Mouse (Mus musculus) right cerebral cortex, postnatal 10 days (tissue): ENCODE data around the gene Dnlz.

Experiments
- DNase-seq, 2 experiments: peaks; one replicate each; pipeline ENCODE4 v3.0.0; 2021; ENCODE audit warnings: low spot score in 2 of 2

Gene Dnlz

DNA sequence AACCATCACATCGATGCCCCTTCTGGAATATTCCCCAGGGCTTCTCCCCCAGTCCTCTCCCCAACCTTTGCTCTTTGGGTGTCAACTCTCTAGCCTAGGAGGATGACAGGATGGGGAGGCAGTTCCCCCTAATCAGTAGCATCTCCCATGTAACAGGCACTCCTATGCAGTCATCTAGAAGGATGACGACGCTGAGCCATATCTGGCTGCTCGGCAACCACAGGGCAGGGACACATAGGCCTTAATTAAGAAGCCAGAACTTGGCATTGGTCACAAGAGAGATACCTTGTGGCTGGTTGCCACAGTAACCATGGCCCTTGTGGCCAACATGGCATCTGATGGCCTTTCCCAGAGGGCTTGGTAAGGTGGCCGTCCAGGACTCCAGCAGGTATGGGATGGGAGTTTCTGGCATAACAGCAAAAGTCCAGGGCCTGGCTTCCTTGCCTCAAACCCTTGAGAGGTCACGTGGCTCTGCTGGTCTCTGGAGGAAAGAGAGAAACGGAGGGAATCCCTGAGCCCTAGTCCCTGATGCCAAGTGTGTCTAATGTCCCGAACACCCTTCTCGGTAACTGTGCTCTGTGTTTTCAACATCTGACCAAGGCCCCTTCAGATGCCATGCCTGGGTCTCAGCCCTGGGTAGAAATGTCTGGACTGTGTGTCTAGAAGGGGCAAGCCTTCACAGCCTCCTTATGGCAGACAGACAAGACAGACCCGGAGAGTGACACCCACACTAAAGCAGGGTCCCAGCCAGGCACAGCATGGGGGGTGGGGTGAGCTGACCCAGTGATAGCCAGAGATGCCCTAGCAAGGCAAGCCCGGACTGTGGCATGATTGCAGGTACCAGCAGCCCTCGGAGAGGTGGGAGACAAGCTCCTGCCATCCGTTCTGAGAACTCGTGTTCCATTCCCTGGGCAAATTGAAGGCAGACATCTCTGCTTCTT, 31.4 kb downstream of the Dnlz start:
- no peak for DNase-seq

DNA sequence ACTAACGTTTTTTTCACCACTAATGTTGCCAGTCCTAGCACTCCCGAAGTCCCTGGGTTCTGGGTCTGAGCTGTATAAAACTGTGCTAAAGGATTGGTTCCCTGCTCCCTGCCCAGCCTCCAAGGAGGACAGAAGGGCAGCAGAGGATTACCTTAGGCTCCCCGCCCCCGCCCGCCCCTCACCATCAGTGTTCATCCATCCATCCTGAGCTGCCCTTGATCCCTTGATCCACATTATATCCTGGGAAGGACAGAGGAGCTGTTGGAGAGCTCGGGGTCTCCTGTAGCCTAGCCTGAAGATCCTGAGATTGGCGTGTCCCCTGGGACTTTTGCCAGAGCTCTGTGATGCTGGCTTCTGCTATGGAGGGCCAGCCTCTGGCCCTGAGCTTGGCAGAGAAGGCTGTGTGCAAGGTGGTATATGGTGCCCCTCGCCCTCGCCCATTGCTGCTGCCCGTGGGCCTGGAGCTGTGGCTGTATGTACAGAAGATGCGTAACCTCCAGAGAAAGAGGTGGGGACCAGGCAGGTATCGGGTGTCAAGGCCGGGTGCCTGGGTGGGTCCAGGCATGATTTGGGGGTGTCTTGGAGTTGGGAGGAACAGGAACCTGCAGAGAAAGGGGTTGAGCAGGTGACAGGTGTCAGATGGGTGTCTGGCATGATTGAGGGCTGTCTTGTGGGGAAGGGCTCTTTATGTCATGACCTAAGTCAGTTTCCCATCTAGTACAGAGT, 32.2 kb downstream of the Dnlz start:
- DNase-seq, result no peak

DNA sequence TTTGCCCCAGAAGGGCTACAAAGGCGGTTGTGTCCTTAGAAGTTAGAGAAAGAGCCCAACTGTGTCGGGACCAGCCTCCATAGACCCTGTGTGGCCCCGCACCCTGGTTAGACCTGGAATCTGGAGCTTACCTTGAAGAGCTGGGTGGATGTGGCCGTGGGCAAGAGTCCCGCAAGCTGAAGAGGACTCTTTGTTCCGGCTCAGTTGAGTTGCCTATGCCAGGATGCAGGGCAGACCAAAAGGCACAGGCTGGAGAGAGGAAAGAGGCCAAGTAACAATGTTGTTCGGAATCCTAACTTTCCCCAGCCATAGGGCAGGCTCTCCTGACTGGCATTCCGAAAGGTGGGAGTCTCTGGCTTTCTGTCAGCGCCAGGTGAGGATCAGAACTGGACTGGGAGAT, 32.8 kb downstream of the Dnlz start:
- DNase-seq, result no peak

DNA sequence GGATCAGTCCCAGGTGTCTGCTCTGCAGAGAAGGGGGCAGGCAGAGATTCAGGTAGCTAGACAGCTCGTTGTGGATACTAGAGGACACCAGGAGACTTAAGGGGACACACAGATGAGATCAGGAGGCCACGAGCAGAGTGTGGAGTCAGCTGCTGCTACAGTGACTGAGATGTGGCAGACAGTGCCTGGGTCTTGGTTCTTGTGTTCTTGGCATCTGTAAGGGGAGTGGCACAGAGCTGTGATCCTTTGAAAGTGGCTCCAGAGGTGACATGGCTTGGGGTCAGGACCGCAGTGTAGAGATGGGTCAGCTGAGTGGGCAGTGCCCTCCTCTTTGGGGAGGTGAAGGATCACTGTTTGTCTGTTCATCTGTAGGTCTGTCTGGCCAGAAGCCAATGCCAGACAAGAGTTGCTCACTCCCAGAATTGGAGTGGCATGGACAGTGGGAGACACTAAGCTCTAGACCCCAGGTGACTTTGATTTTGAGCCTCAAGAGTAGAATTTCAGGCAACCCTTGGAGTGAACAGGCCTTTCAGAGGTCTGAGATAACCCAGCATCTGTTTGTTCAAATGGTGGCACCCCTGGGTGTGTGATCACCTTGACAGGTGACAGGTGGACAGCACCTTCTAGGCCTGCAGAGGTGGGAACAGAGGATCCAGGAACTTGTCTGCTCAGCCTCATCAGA, 33.8 kb downstream of the Dnlz start:
- DNase-seq, result peak in 1 of 2 experiments; percentile 39

DNA sequence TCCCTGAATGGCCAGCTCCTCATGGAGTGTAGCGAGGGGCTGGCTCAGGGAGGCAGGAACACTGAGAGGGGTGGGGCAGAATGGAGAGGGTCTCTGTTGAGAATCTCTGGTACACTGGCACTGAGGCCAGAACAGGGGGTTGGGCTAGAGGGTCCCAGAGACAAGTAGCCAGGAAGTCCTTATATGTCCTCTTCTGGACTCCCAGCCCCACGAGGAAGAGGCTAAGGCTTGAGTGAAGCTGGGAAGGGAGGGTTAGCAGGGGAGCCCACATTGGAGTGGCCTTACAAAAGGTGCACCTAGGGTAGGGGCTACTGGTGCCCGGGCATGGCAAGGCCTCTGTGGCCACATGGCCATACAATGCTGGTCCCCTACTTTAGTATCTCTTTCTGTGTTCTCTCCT, 34.5 kb downstream of the Dnlz start:
- DNase-seq, result no peak

DNA sequence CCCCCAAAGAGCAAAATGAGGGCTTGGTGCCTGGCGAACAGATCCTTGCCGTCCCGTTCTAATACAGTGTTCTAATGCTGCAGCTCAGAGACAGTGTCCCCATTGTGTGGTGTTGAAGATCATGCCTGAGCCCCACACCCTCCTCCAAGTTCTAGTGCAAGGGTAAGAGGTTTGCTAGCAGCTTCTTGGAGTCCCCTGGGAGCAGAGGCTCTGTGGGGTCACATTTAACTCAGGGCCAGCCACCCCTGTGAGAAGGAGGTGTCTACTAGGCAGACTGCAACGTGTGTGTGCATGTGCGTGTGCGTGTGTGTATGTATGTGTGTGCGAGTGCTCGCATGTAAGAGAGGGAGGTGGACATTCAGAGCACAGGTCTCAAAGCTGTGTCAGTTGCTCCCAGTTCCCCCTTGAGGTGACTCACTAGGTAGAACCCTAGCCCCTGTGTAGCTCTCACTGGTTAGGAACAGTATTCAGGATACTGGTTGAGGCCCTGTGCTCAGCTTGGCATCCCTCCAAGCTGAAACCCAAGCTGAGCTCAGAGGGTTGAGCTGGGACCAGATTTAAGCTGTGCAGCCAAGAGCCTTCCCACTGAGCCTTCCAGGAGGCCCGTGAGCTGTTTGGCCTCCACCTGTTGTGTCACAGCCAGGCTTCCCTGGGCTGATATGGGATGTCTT, 35.2 kb downstream of the Dnlz start:
- no peak for DNase-seq

DNA sequence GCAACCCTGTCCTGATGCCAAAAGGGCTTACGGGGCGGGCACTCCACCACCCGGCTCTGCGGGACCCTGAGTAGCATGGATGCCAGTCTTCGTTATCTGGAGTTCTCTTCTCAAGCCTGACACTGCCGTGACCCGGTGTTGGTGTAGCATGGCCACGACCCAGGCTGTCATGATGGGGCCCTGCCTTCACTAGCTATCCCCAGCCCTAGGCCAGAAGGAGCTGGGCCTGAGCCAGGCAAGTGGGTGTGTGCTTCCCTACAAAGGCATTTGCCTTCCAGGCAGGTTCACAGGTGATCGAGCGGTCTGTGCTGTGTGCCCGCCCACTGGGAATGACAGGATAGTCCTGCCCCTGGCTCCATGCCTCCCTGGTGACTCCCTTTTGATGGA, 36.0 kb downstream of the Dnlz start:
- peak in 1 of 2 experiments; percentile 62 for DNase-seq

DNA sequence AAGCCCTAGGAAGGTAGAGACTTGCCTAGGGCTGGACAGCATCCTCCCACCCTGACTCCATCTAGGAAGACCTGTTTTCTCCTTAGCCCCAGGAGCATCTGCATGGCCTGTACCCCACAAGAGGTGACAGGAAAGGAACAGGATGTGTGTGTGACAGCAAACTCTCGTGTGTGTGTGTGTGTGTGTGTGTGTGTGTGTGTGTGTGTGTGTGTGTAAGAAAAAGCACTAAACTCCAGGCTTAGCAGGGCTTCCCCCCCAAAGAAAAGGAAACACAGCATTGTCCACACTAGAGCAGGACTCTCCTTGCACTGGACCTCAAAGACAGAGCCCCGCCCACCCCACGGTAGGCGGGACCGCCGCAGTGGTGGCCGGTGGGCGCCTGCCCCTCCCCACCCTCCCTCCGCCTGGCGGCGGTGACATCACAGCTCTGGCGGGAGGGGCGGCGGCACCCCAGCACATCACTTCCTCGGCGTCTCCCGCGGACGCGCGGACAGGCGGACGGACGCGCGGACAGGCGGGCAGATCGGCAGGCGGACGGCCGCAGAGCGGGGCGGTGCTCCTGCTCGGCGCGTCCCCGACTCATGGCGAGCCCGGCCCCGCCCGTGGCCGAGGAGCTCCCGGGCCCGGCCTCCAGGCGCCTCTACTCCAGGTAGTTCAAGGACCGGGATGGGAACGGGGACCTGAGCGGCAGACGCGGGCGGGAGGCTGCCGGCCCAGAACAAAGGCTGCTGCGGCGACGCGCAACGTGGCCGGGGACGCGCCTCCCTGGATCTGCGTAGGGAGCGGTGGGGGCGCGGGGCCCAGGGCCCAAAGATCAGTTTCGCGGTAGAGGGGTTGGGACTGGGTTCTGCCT, 36.6 kb downstream of the Dnlz start, which contains the start of gene Gpsm1:
Gene Gpsm1, plus strand, starts transcription at position 444 of the 853 bp plus-strand sequence.
- DNase-seq, result peak; percentile 90

DNA sequence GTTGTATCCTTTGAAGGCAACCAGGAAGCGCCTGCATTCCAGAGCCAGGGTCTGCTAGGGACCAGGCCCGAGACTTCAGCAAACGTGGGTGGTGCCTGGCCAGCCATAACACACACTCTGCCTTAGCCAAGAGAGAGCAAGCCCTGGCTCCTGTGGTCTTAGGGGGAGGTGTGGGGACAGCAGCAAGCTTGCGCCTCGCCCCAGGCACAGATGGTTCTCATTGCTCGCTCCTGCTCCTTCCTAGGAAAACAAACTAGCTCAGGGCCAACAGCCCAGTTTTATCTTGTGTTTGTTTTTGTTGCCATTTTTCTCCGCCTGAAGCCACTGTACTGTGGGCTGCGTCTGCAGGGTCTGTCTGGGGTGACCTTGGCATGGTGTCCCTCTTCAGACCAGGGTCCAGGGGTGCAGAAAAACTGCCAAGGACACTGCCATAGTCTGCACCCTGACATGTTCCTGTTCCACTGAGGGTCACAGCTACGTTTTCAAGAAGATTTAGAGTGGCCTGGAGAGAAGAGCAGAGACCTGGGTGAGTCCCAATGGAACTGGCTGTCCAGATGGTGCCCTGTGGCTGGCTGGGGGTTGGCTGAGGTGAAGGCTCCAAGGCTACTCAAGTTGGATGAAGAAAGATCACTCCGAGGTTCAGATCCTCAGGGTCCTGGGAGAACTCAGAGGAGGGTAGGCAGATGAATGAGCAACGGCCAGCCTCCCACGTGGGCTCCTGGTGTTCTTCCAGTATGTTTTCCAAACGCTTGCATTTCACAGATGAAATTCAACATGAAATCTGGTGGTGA, 37.4 kb downstream of the Dnlz start:
- DNase-seq, result no peak

DNA sequence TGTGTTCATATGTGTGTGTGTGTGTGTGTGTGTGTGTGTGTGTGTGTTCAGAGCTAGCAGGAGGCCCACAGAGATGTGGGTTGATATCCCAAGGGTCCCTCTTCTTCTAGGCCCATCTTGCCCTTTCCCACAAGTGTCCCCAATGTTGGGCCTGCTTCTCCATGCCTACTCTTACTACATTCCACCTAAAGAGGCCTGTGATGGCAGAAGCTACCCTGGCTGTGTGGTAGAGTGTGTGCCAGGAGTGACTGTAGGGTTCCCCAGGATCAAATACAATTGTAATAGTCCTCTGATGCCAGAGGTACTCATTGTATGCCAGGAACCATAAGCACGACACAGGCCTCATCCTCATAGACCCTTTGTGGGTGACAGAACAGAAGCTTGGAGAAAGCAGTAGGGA, 38.5 kb downstream of the Dnlz start:
- DNase-seq, result no peak

DNA sequence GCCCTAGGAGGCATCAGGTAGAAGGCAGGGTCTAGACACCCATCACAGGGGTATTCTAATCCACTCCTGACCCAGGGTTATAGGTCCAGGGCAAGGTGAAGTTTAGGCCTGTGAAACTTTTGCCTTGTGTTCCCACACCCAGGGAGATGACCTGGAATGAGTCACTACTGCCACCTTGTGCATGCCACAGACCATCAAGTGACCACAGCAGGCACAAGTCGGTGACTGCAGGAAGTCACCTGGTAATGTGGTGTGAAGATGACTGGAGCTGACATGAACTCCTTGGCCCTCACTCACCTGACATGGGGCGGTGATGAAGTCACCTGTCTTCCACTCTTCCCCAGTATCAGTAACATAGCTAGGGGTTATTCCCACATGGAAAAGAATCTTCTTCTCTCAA, 39.1 kb downstream of the Dnlz start:
- no peak for DNase-seq

DNA sequence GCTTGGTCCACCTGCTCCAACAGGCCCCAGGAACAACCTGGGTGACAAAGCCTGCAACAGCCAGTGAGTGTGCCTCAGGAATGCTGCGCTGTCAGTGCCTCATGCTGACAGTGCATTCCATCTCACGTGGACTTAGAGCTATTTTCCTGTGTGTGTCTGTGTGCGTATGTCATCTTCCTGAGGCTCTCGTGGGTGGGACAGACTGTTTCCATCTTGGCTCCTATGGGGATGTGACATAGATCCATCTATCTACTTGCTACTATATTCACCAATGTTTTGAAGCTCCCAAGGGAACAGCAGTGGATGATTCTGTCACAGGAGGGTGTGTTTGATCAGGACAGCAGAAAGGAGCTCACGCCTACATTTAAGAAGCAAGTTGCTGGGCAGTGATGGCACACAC, 40.0 kb downstream of the Dnlz start:
- no peak for DNase-seq

DNA sequence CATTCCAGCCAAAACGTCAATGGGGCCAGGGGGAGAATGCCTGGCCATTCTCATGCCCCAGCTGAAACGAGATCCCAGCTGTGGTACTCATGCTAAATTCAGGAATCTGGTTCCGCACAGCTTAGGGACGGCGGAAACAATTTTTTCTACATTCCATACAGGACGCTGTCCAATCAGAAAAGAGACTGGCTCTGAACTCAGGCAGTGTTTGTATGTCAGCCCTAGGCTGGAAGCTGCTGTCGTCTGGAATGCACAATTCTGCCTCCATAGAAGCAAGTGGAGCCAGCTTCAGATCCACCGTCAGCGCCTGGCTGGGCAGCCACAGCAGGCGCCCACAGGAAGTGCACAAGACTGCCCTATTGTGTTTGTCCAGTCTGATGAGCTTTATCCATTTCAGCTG, 42.2 kb downstream of the Dnlz start:
- DNase-seq, result no peak

DNA sequence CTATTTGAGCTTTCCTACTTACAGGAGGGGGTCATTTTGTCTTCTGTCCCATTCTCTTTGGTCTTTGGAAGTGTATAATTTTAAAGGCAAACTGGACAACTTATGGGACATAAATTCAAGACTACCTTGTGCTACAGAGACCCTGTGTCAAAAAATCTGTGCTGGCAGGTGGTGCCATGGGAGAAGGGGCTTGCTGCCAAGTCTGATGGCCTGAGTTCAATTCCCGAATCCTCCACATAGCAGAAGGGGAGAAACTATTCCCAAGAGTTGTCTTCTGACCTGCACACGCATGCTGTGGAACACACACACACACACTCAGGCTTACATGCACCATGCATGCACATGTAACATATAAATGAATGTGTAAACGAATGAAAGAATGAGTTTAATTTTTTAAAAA, 45.2 kb downstream of the Dnlz start:
- no peak for DNase-seq

DNA sequence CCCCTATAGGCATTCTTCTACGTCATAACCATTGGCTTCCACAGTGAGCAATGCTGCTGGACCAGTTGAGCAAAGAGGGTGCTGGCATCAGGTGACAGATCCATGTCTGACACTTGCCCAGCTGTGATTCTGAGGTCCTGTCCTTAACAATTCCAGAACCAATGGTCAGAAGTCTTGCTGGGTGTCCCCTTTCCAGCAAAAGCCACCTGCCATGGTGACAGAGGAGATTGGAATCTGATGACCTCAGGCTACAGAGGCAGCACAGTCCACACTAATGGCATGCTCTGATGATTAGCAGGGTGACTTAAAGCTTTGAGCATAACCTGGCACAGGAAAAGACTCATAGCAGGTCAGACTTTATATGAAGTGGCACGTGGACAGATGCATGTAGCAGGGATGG, 46.4 kb downstream of the Dnlz start:
- DNase-seq, result no peak

DNA sequence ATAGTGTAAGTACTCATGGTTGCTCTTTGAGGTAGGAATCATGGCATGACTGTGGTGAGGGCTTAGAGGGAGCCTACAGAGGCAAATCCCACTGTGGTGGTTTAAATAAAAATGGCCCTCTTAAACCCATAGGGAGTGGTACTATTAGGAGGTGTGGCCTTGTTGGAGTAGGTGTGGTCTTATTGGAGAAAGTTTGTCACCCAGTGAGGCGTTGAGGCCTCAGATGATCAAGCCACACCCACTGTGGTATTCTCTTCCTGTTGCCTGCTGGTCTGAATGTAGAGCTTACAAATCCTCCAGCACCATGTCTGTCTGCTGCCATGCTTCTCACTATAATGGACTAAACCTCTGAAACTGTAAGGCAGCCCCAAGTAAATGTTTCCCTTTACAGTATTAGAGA, 47.2 kb downstream of the Dnlz start:
- no peak for DNase-seq

DNA sequence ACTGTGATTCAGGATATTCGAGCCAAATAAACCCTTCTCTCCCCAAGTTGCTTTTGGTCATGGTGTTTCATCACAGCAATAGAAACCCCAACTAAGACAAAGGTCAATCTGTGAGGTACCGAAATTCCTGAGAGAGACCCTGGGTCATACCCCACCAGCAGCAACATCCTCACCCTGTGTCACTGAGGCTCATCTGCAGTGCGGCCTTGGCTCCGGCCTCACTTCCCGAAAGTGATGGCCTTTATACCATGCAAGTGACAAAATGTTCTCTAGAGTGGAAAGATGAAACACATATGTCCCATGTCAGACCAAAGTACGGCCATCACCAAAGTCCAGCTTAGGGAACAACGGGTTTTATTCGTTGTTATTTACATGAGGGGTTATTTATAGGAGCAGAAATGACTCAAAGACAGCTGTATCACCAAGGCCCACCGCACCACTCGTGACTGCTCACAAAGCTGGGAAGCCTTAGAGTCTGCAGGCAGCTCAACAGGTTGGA, 49.9 kb downstream of the Dnlz start:
- DNase-seq, result no peak

DNA sequence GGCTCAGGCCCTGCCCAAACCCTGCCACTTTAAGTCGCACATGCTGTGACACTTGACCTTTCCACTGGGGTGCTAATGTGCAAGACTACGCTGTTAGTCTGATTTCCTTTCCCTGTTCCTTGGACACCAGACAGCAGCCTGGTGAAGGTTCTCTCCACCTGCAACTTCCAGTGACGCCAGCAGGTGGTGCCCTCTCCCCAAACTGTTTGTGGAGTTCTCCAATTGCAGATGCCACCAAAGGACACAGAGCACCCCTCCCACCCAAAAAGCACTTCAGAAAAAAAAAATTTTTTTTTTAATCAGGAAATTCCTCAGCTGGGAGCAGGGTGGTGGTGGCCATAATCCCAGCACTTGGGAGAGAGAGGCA, 51.1 kb downstream of the Dnlz start:
- peak; percentile 91 to 92 for DNase-seq

DNA sequence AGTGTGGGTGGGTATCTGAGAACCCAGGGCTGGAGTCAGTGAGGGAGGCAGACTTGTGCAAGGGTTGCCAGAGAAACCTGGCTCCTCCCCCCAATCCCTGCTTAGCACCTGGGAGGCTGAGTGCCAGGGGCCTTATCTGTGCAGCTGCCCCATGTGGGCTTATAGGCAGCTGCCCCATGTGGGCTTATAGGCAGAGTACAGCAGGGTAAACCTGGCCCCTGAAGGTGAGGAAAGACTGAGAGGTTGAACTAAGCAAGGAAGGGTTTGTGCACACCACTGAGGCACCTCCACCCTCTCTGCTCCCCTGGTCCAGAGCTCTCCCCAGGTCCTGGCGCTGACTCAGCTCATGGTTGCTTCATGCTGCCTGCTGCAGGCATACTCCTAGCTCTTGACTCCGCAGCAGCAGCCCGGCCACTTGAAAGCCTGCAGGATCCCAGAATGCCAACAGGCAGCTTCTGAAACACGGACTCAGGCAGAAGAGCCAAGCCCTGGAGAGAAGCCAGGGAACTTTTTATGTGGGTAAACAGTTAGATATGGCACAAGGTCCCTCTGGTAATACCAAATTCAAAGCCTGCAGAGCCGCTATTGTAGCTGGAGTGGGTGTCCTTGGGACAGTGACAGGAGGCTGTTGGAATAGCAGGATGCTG, 51.6 kb downstream of the Dnlz start:
- peak in 1 of 2 experiments; percentile 37 for DNase-seq
